Mouse (Mus musculus) frontal cortex, adult (tissue): Measurements from ENCODE around the gene Mbtps1.

Experiments used
- ATAC-seq: cut with Nextera tagmentation; 2 replicates; pipeline ENCODE4 v1.9.2; 2017; ENCODE audit warnings: mild to moderate bottlenecking, moderate library complexity, mixed read lengths; ENCODE audit not compliant: low TSS enrichment

The Mbtps1 gene

DNA sequence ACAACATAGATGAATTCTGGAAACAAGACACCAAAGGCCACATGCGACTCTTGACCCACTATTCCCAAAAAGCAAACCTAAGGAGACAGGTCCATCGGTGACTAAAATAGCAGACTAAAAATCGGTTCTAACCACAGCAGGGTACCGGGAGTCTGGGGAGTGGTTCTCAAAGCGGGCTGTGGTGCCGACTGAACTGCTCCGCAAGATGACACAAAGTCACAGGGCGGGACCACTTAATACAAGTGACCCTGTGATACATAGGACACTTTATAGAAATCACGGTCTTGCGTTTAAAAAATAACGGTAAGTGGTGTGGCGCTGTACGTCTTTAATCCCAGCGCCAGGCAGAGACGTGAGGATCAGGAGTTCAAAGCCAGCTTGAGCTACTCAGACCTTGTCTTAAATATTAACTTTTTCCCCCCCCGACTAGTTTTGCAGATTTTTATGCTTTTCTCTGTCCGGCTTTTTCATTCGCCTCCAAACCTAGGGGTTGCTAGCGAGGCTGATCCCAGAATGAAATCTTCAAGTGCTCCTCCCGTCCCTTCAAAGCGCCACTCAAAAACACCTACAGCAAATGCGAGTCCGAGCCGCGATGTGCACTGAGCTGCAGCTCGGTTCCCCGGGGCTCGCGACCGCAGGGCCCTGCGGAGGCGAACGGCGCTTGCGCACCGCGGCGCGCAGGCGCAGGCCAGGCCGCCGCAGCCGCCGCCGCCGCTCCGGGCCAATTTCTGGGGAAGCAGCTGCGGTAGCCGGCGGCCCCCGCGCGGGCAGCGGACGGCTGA lies 523 bp downstream of the Mbtps1 start:
- peak; percentile 81 for ATAC-seq

DNA sequence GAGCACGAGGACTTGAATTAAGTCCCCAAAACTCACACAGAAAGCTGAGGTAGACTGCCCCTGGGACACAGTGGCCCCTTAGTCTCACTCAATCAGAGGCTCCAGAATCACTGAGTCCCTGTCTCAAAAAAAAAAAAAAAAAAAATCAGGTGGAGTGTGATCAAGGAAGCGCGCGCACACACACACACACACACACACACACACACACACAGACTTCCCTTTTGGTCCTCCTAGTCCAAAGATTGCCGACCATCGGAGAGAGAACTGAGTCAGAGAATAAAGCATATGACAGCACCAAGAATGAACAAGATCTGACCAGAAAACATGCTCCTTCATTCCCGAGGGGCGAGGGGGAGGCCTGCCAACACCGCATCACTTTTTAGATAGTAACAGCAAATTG lies 1.4 kb downstream of the Mbtps1 start:
- no peak for ATAC-seq

DNA sequence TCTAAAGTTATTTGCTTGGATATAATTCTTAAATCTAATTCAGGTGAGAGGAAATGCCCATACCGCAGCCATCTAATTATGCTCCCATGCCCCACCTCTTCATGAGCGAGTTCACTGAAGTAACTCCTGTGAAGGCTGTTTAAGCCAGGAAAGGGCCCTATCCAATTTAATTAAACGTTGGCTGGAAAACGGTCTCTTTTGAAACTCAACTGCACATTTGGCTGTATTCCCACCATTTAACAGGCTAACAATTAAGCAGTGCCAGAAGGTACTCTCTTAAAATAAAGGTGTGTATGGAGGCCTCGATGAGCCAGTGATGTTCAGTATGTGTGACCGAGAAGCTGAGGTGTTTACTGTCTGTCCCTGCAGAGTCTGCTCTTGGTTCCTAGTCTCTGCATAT lies 2.7 kb downstream of the Mbtps1 start:
- ATAC-seq, result no peak

DNA sequence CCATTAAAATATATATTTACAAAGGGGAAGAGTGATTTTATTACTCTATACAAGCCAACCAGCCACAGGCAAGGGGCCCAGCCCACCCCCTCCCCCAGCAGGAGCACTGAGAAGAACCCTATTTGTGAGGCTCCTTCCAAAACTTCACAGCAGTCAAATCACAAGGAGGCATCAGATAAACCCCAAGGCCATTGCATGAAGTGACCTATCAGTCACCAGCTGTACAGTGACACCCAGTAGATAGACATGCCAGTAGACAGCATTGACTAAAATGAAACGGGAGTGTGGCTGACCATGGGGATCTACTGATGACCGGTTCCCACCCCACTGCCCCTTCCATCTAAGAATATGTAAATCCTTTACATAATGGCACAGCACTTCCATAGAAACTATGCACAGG lies 5.6 kb downstream of the Mbtps1 start:
- ATAC-seq, result no peak

GRCm38 (mm10) chr8:119548560-119549113 lies 9.9 kb downstream of the Mbtps1 start:
- no peak for ATAC-seq

- no peak for ATAC-seq
Observed at GRCm38 (mm10) chr8:119547019-119547691, 11.4 kb downstream of the Mbtps1 start.

- ATAC-seq, result no peak
Observed at GRCm38 (mm10) chr8:119545791-119546190, 12.7 kb downstream of the Mbtps1 start.

DNA sequence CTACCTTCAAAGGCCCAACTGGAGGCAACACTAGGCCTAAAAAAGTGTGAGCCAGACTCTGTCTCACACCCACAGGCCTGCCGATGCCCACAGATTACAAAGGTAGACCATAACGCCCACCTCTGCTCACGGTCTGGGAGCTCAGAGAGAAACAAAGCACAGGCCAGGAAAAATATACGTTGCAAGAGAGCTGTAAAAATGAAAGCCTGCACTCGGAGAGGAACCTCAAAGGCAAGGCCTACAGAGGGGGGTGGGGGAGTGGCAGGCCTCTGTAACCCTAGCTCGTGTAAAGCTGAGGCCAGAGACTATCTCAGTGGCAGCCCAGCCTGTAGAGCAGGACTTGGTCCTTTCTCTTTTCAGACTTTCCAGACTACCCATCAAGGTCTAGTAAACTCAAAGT lies 13.4 kb downstream of the Mbtps1 start:
- no peak for ATAC-seq

- no peak for ATAC-seq
Observed at GRCm38 (mm10) chr8:119544606-119545005, 13.9 kb downstream of the Mbtps1 start.

GRCm38 (mm10) chr8:119531973-119532372 lies 26.6 kb downstream of the Mbtps1 start:
- ATAC-seq, result peak; percentile 98

DNA sequence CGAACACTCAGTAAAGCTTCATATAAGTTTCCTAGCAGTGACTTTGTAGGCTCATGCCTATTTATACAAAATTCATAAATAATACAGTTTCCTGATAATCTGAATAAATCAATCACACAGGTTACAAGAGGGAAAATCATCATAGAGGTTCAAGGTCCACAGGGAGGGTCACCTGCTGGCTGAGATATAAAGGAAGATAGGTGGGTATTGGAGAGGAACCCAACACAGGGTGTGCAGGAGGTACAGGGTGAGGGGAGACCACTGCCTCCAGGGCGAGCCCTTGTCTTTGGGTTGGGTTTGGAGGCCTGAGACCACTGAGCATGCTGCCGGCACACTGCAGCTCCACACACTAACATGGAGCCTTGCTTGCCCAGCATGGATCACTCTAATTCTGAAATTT lies 27.1 kb downstream of the Mbtps1 start:
- no peak for ATAC-seq

DNA sequence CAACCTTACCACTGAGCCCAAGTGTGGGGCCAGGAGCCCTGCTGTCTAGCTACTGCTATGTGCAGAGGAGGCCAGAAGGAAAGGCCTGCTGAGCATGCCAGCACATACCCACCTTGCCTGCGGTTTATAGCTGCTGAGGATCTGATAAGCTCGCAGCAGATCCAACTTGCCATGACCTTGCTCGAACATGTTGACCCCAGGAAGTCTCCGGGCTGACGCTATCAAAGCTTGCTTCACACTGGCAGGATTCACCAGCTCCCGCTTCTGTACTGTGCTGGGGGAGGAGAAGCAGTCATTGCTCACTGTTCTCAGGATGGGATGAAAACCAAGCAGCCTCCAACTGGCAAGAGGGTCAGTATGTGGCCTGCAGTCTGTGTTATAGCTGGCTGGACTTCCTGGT lies 27.6 kb downstream of the Mbtps1 start:
- ATAC-seq, result no peak

GRCm38 (mm10) chr8:119528762-119529161 lies 29.8 kb downstream of the Mbtps1 start:
- ATAC-seq, result no peak

- ATAC-seq, result no peak
Observed at GRCm38 (mm10) chr8:119520102-119520501, 38.4 kb downstream of the Mbtps1 start.

DNA sequence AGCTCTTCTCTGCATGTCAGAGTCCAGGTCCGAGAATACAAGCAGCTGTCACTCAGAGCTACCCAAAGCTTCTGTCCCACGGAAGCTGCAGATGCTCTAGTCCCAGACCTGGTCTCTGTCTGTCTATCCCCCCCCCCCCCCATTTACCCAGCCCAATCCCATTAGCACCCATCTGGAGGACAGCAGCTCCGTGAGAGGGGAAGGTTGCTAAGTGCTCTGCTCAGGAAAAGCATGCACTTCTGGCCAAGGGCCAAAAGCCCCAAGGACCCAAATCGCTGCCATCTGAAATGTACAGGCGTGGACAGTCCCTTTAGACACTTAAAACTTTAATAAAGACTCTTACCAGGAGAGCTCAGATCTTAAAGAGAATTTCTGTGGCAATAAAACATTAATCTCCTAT lies 41.9 kb downstream of the Mbtps1 start:
- ATAC-seq, result no peak

GRCm38 (mm10) chr8:119515767-119516166 lies 42.8 kb downstream of the Mbtps1 start:
- ATAC-seq, result no peak

- ATAC-seq, result no peak
Observed at GRCm38 (mm10) chr8:119514940-119515339, 43.6 kb downstream of the Mbtps1 start.

DNA sequence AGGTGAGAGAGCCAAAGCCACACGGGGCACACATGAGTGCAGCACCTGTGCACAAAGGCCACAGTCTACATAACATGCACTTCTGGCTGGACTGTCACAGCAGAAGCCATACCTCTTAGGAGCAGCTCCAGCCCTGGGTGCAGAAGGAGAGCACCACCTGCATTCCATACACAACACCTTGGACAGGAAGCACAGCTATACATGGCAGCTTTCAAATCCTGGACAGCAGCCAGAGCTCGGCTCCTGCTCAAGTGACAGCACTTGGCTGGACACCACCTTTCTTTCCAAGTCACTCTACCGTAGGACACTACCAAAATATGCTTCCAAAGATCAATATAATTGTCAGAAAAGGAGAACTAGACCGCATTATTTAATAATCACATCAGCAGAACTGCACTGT lies 45.1 kb downstream of the Mbtps1 start:
- ATAC-seq, result no peak

DNA sequence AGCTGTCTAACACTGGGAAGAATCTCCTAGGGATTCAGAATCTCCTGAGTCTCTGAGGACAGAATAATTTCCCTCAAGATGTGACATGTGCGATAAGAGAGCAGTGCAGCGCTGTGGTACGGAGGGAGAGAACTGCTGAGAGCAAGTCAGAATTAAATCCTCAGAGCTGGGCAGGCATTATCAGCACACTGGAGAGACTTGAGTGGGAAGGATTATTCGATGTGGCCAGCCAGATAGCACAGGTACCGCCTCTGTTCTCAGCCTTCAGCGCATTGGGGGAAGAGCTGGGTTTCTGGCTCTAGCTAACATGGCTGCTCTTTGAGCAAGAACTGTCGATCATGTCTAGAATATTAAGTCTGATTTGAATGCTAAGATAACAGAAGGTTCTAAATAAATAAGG lies 46.8 kb downstream of the Mbtps1 start:
- ATAC-seq, result peak; percentile 16; the same call in 1 of the 2 replicates

GRCm38 (mm10) chr8:119510471-119510870 lies 48.1 kb downstream of the Mbtps1 start:
- no peak for ATAC-seq

GRCm38 (mm10) chr8:119506106-119506505 lies 52.4 kb downstream of the Mbtps1 start:
- no peak for ATAC-seq

DNA sequence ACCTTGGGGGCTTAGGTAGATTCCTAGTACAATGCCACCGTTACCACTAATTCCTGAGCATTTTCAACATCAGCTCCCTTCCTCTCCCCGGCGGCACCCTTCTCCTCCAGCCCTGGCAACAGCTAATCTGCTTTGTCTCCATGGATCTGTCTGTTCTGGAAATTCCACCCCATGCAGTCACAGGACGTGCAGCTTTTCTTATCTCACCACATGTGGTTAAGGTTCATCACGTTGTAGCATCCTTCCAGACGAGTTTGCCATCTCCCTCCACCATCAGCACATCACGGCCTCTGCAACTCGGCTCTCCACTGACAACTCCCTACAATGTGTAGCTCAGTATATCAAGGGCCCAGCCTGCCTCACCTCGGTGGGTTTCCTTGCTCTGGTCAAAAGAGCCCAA lies 53.0 kb downstream of the Mbtps1 start:
- ATAC-seq, result no peak

GRCm38 (mm10) chr8:119503191-119503767 lies 55.3 kb downstream of the Mbtps1 start:
- no peak for ATAC-seq
